Mouse (Mus musculus): ENCODE data around the gene Jdp2. TPM values are rescaled to one million over a fixed set of nuclear protein-coding genes. Genes with fewer than 3 reads are reported as not detected.

The Jdp2 gene
- polyA plus RNA-seq, 1 experiment = 8.2 TPM

GRCm38 (mm10) chr12:85621027-85621426, 22.2 kb downstream of the Jdp2 start:
- Histone ChIP-seq H3K4me3 (ENCODE audit: low read depth, low read length) (no peak overlapping the region), H3K27me3 (ENCODE audit: control insufficient read depth, insufficient read depth, low read length) (no peaks in the 10 kb centered on the region), H3K27ac (ENCODE audit: insufficient read depth, low read depth, low read length) (no peak overlapping the region), H3K36me3 (ENCODE audit: control insufficient read depth, insufficient read depth, low read length) (no peaks in the 10 kb centered on the region), H3K4me1 (ENCODE audit: control insufficient read depth, insufficient read depth, insufficient read length, low read length) (peaks cover 12% of the 10 kb centered on the region)
- WGBS = 87% methylated on average over 6 of the region's 6 CpGs
- TF ChIP-seq CTCF (IDR thresholded peaks at IDR 0.05; ENCODE audit: extremely low read depth, insufficient read length, insufficient replicate concordance, low read depth, low read length) = no peak

- WGBS = 90% methylated on average over 4 of the region's 4 CpGs
- no peak for TF ChIP-seq POLR2A (IDR thresholded peaks at IDR 0.05; ENCODE audit: low read depth, low read length)
- TF ChIP-seq CTCF (IDR thresholded peaks at IDR 0.05; ENCODE audit: extremely low read depth, insufficient read length, insufficient replicate concordance, low read depth, low read length) = no peak
- Histone ChIP-seq H3K27ac (ENCODE audit: insufficient read depth, low read depth, low read length) (no peak overlapping the region), H3K4me1 (ENCODE audit: control insufficient read depth, insufficient read depth, insufficient read length, low read length) (peaks cover 12% of the 10 kb centered on the region), H3K27me3 (ENCODE audit: control insufficient read depth, insufficient read depth, low read length) (no peaks in the 10 kb centered on the region), H3K36me3 (ENCODE audit: control insufficient read depth, insufficient read depth, low read length) (no peaks in the 10 kb centered on the region), H3K4me3 (ENCODE audit: low read depth, low read length) (no peak overlapping the region)
Measured at GRCm38 (mm10) chr12:85621673-85622072, 22.8 kb downstream of the Jdp2 start.

GRCm38 (mm10) chr12:85623711-85624110, 24.9 kb downstream of the Jdp2 start:
- WGBS = 33% methylated on average over 3 of the region's 3 CpGs
- TF ChIP-seq POLR2A (IDR thresholded peaks at IDR 0.05; ENCODE audit: low read depth, low read length) = no peak
- TF ChIP-seq CTCF (IDR thresholded peaks at IDR 0.05; ENCODE audit: extremely low read depth, insufficient read length, insufficient replicate concordance, low read depth, low read length) = no peak
- H3K27ac ChIP-seq (ENCODE audit: insufficient read depth, low read depth, low read length) = 0 out of 2 replicates have a peak overlapping the region, but pooled peaks have one; percentile 18
- H3K4me1 ChIP-seq (ENCODE audit: control insufficient read depth, insufficient read depth, insufficient read length, low read length) = peaks cover 12% of the 10 kb centered on the region
- no peaks in the 10 kb centered on the region for H3K36me3 ChIP-seq (ENCODE audit: control insufficient read depth, insufficient read depth, low read length)
- no peaks in the 10 kb centered on the region for H3K27me3 ChIP-seq (ENCODE audit: control insufficient read depth, insufficient read depth, low read length)
- H3K4me3 ChIP-seq (ENCODE audit: low read depth, low read length) = no peak overlapping the region

GRCm38 (mm10) chr12:85624652-85625051, 25.8 kb downstream of the Jdp2 start:
- 37% methylated on average over 7 of the region's 7 CpGs for WGBS
- Histone ChIP-seq H3K27ac (ENCODE audit: insufficient read depth, low read depth, low read length) (0 out of 2 replicates have a peak overlapping the region, but pooled peaks have one; percentile 18), H3K27me3 (ENCODE audit: control insufficient read depth, insufficient read depth, low read length) (no peaks in the 10 kb centered on the region), H3K36me3 (ENCODE audit: control insufficient read depth, insufficient read depth, low read length) (no peaks in the 10 kb centered on the region), H3K4me3 (ENCODE audit: low read depth, low read length) (no peak overlapping the region), H3K4me1 (ENCODE audit: control insufficient read depth, insufficient read depth, insufficient read length, low read length) (peaks cover 8% of the 10 kb centered on the region)
- TF ChIP-seq POLR2A (IDR thresholded peaks at IDR 0.05; ENCODE audit: low read depth, low read length) (no peak), CTCF (IDR thresholded peaks at IDR 0.05; ENCODE audit: extremely low read depth, insufficient read length, insufficient replicate concordance, low read depth, low read length) (no peak)

GRCm38 (mm10) chr12:85625852-85626251, 27.0 kb downstream of the Jdp2 start:
- H3K4me1 ChIP-seq (ENCODE audit: control insufficient read depth, insufficient read depth, insufficient read length, low read length) = peaks cover 6% of the 10 kb centered on the region
- no peaks in the 10 kb centered on the region for H3K27me3 ChIP-seq (ENCODE audit: control insufficient read depth, insufficient read depth, low read length)
- no peak overlapping the region for H3K27ac ChIP-seq (ENCODE audit: insufficient read depth, low read depth, low read length)
- H3K36me3 ChIP-seq (ENCODE audit: control insufficient read depth, insufficient read depth, low read length) = no peaks in the 10 kb centered on the region
- TF ChIP-seq CTCF (IDR thresholded peaks at IDR 0.05; ENCODE audit: extremely low read depth, insufficient read length, insufficient replicate concordance, low read depth, low read length) = no peak
- TF ChIP-seq POLR2A (IDR thresholded peaks at IDR 0.05; ENCODE audit: low read depth, low read length) = no peak
- 67% methylated on average over 5 of the region's 5 CpGs for WGBS
- no peak overlapping the region for H3K4me3 ChIP-seq (ENCODE audit: low read depth, low read length)

- Histone ChIP-seq H3K27me3 (ENCODE audit: control insufficient read depth, insufficient read depth, low read length) (no peaks in the 10 kb centered on the region), H3K4me1 (ENCODE audit: control insufficient read depth, insufficient read depth, insufficient read length, low read length) (peaks cover 8% of the 10 kb centered on the region), H3K27ac (ENCODE audit: insufficient read depth, low read depth, low read length) (no peak overlapping the region), H3K36me3 (ENCODE audit: control insufficient read depth, insufficient read depth, low read length) (no peaks in the 10 kb centered on the region), H3K4me3 (ENCODE audit: low read depth, low read length) (no peak overlapping the region)
- WGBS = 59% methylated on average over 21 of the region's 21 CpGs
- no peak for TF ChIP-seq CTCF (IDR thresholded peaks at IDR 0.05; ENCODE audit: extremely low read depth, insufficient read length, insufficient replicate concordance, low read depth, low read length)
- TF ChIP-seq POLR2A (IDR thresholded peaks at IDR 0.05; ENCODE audit: low read depth, low read length) = no peak
Measured at GRCm38 (mm10) chr12:85629661-85630481, 31.0 kb downstream of the Jdp2 start.

GRCm38 (mm10) chr12:85631196-85631595, 32.4 kb downstream of the Jdp2 start:
- Histone ChIP-seq H3K4me1 (ENCODE audit: control insufficient read depth, insufficient read depth, insufficient read length, low read length) (peaks cover 8% of the 10 kb centered on the region), H3K36me3 (ENCODE audit: control insufficient read depth, insufficient read depth, low read length) (no peaks in the 10 kb centered on the region), H3K4me3 (ENCODE audit: low read depth, low read length) (no peak overlapping the region), H3K27me3 (ENCODE audit: control insufficient read depth, insufficient read depth, low read length) (no peaks in the 10 kb centered on the region), H3K27ac (ENCODE audit: insufficient read depth, low read depth, low read length) (no peak overlapping the region)
- no peak for TF ChIP-seq POLR2A (IDR thresholded peaks at IDR 0.05; ENCODE audit: low read depth, low read length)
- WGBS = 41% methylated on average over 4 of the region's 4 CpGs

All from small intestine, adult 2 months (tissue).